Mouse (Mus musculus): ENCODE measurements at regions not wholly inside any gene's neighbourhood (a gene's known extent, or its start where the extent isn't known, plus 50 kb on each side); places are given as distances from the start of the nearest gene placed in this dataset.

DNA sequence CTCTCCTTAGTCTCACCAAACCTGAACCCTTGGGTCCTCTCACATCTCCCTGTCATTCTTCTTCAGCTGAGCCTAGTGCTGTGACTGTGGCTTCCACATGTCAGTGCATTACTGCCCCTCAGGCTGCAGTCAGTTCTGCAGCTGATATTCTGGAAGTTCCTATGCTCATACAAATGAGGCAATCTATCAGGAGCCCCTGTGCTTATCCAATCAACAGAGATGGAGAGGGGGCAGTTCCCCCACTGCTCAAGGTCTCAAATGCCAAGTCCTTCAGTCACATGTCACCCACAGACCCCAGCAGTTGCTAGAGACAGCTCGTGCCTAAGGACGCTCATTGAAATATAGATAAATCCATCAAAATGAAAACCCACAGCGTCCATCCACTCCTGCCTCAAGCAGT lies 254.5 kb downstream of the Qk start:
- Histone ChIP-seq H3K27ac (ENCODE audit: low read depth, low read length) (no peak overlapping the region), H3K9me3 (ENCODE audit: control insufficient read depth, low read length) (no peaks in the 10 kb centered on the region), H3K4me2 (ENCODE audit: low read depth) (no peak overlapping the region), H3K27me3 (ENCODE audit: control insufficient read depth, insufficient read depth, low read length) (no peaks in the 10 kb centered on the region), H3K36me3 (ENCODE audit: control insufficient read depth, insufficient read depth, low read length) (no peaks in the 10 kb centered on the region), H3K9ac (ENCODE audit: low read length) (no peak overlapping the region), H3K4me3 (ENCODE audit: low read depth, low read length) (no peak overlapping the region), H3K4me1 (ENCODE audit: control insufficient read depth, insufficient read depth, low read length) (no peaks in the 10 kb centered on the region)
- DNase-seq (ENCODE audit: low spot score) (no peak), ATAC-seq (ENCODE audit: insufficient read depth, low FRiP score, low TSS enrichment) (no peak)
- 67% methylated on average over 3 of the region's 3 CpGs for WGBS

GRCm38 (mm10) chr17:10062546-10063100 lies 257.0 kb downstream of the Qk start:
- no peaks in the 10 kb centered on the region for H3K4me1 ChIP-seq (ENCODE audit: control insufficient read depth, insufficient read depth, low read length)
- ATAC-seq (ENCODE audit: insufficient read depth, low FRiP score, low TSS enrichment) = no peak
- H3K4me3 ChIP-seq (ENCODE audit: low read depth, low read length) = no peak overlapping the region

GRCm38 (mm10) chr17:10057736-10058135 lies 261.9 kb downstream of the Qk start:
- WGBS = 75% methylated on average over 1 of the region's 1 CpGs
- no peak overlapping the region for H3K9ac ChIP-seq (ENCODE audit: low read length)
- no peak overlapping the region for H3K27ac ChIP-seq (ENCODE audit: low read depth, low read length)
- DNase-seq (ENCODE audit: low spot score) (no peak), ATAC-seq (ENCODE audit: insufficient read depth, low FRiP score, low TSS enrichment) (no peak)
- H3K9me3 ChIP-seq (ENCODE audit: control insufficient read depth, low read length) = no peaks in the 10 kb centered on the region
- no peaks in the 10 kb centered on the region for H3K4me1 ChIP-seq (ENCODE audit: control insufficient read depth, insufficient read depth, low read length)
- H3K4me2 ChIP-seq (ENCODE audit: low read depth) = no peak overlapping the region
- H3K4me3 ChIP-seq (ENCODE audit: low read depth, low read length) = no peak overlapping the region
- H3K36me3 ChIP-seq (ENCODE audit: control insufficient read depth, insufficient read depth, low read length) = no peaks in the 10 kb centered on the region
- no peaks in the 10 kb centered on the region for H3K27me3 ChIP-seq (ENCODE audit: control insufficient read depth, insufficient read depth, low read length)

More at GRCm38 (mm10) chr17:10062546-10063100, 257.0 kb downstream of the Qk start:
- no peaks in the 10 kb centered on the region for H3K27me3 ChIP-seq (ENCODE audit: control insufficient read depth, insufficient read depth, low read length)
- H3K9ac ChIP-seq (ENCODE audit: low read length) = no peak overlapping the region
- no peaks in the 10 kb centered on the region for H3K9me3 ChIP-seq (ENCODE audit: control insufficient read depth, low read length)
- H3K4me2 ChIP-seq (ENCODE audit: low read depth) = no peak overlapping the region
- no peak overlapping the region for H3K27ac ChIP-seq (ENCODE audit: low read depth, low read length)
- no peak for DNase-seq (ENCODE audit: low spot score)
- H3K36me3 ChIP-seq (ENCODE audit: control insufficient read depth, insufficient read depth, low read length) = no peaks in the 10 kb centered on the region
- WGBS = 85% methylated on average over 8 of the region's 8 CpGs

GRCm38 (mm10) chr17:10056096-10056495 lies 263.6 kb downstream of the Qk start:
- H3K36me3 ChIP-seq (ENCODE audit: control insufficient read depth, insufficient read depth, low read length) = no peaks in the 10 kb centered on the region
- ATAC-seq (ENCODE audit: insufficient read depth, low FRiP score, low TSS enrichment) = no peak

DNA sequence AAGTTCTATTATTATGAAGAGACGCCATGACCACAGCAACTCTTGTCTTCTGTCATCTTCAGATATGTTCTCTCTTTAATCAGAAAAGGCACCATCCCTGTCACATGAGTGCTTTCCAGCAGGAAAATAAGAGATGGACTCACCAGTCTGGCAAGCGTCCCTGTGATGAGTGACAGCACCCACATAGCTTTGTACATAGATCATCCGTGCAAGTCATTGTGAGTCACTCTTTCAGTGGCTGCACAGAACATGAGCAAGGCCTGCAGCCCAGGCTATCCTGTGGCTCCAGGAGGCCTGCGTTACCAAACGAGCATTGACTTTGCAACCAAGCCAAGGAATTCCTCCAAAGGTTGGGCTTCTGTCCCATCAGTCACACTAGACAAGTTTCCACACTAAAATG lies 265.3 kb downstream of the Qk start:
- Histone ChIP-seq H3K27me3 (ENCODE audit: control insufficient read depth, insufficient read depth, low read length) (no peaks in the 10 kb centered on the region), H3K4me3 (ENCODE audit: low read depth, low read length) (no peak overlapping the region), H3K9me3 (ENCODE audit: control insufficient read depth, low read length) (no peaks in the 10 kb centered on the region), H3K36me3 (ENCODE audit: control insufficient read depth, insufficient read depth, low read length) (no peaks in the 10 kb centered on the region), H3K4me1 (ENCODE audit: control insufficient read depth, insufficient read depth, low read length) (no peaks in the 10 kb centered on the region), H3K9ac (ENCODE audit: low read length) (no peak overlapping the region), H3K4me2 (ENCODE audit: low read depth) (no peak overlapping the region), H3K27ac (ENCODE audit: low read depth, low read length) (no peak overlapping the region)
- DNase-seq (ENCODE audit: low spot score) (no peak), ATAC-seq (ENCODE audit: insufficient read depth, low FRiP score, low TSS enrichment) (no peak)
- 91% methylated on average over 5 of the region's 5 CpGs for WGBS

More at GRCm38 (mm10) chr17:10056096-10056495, 263.6 kb downstream of the Qk start:
- H3K9ac ChIP-seq (ENCODE audit: low read length) = no peak overlapping the region
- H3K9me3 ChIP-seq (ENCODE audit: control insufficient read depth, low read length) = no peaks in the 10 kb centered on the region
- DNase-seq (ENCODE audit: low spot score) = no peak
- no peaks in the 10 kb centered on the region for H3K4me1 ChIP-seq (ENCODE audit: control insufficient read depth, insufficient read depth, low read length)
- no peak overlapping the region for H3K4me2 ChIP-seq (ENCODE audit: low read depth)
- H3K27ac ChIP-seq (ENCODE audit: low read depth, low read length) = no peak overlapping the region
- 96% methylated on average over 2 of the region's 2 CpGs for WGBS
- no peak overlapping the region for H3K4me3 ChIP-seq (ENCODE audit: low read depth, low read length)
- H3K27me3 ChIP-seq (ENCODE audit: control insufficient read depth, insufficient read depth, low read length) = no peaks in the 10 kb centered on the region

GRCm38 (mm10) chr17:10044336-10044735 lies 275.3 kb downstream of the Qk start:
- WGBS = 76% methylated on average over 5 of the region's 5 CpGs

DNA sequence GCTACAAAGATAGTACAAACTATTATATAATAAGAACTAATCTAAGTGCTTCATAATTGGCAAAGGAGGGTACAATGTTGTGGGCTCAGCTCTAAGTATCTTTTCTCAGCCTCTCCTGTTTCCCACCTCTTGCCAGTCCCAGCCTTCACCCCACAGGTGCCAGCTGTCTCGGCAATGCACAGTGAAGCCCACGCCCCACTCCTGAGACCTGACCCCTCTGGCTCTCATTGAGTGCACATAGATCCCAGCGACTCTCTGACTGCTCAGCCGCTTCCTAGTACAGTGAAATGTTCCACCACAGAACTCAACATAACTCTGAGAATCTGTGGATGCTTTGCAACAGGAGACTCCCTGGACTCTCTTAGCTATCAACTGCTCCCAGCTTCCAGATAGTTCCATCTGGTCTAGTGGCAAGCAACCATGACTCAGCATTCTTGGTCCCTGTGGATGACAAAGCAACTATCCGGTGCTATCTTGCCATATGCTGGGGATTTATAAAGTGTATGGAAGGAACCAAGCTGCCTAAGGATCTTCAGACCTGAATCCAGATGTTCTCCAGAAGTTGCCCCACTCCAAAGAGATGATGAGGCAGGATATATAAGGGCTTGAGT lies 277.5 kb downstream of the Qk start:
- Histone ChIP-seq H3K4me1 (ENCODE audit: control insufficient read depth, insufficient read depth, low read length) (no peaks in the 10 kb centered on the region), H3K27me3 (ENCODE audit: control insufficient read depth, insufficient read depth, low read length) (no peaks in the 10 kb centered on the region), H3K9me3 (ENCODE audit: control insufficient read depth, low read length) (no peaks in the 10 kb centered on the region), H3K4me2 (ENCODE audit: low read depth) (no peak overlapping the region), H3K9ac (ENCODE audit: low read length) (no peak overlapping the region), H3K27ac (ENCODE audit: low read depth, low read length) (no peak overlapping the region), H3K36me3 (ENCODE audit: control insufficient read depth, insufficient read depth, low read length) (no peaks in the 10 kb centered on the region), H3K4me3 (ENCODE audit: low read depth, low read length) (no peak overlapping the region)
- WGBS = 85% methylated on average over 5 of the region's 5 CpGs
- ATAC-seq (ENCODE audit: insufficient read depth, low FRiP score, low TSS enrichment) (no peak), DNase-seq (ENCODE audit: low spot score) (no peak)

More at GRCm38 (mm10) chr17:10044336-10044735, 275.3 kb downstream of the Qk start:
- Histone ChIP-seq H3K36me3 (ENCODE audit: control insufficient read depth, insufficient read depth, low read length) (no peaks in the 10 kb centered on the region), H3K4me3 (ENCODE audit: low read depth, low read length) (no peak overlapping the region), H3K27ac (ENCODE audit: low read depth, low read length) (no peak overlapping the region), H3K27me3 (ENCODE audit: control insufficient read depth, insufficient read depth, low read length) (no peaks in the 10 kb centered on the region), H3K9ac (ENCODE audit: low read length) (no peak overlapping the region), H3K4me1 (ENCODE audit: control insufficient read depth, insufficient read depth, low read length) (no peaks in the 10 kb centered on the region), H3K9me3 (ENCODE audit: control insufficient read depth, low read length) (no peaks in the 10 kb centered on the region), H3K4me2 (ENCODE audit: low read depth) (no peak overlapping the region)
- DNase-seq (ENCODE audit: low spot score) (no peak), ATAC-seq (ENCODE audit: insufficient read depth, low FRiP score, low TSS enrichment) (no peak)

DNA sequence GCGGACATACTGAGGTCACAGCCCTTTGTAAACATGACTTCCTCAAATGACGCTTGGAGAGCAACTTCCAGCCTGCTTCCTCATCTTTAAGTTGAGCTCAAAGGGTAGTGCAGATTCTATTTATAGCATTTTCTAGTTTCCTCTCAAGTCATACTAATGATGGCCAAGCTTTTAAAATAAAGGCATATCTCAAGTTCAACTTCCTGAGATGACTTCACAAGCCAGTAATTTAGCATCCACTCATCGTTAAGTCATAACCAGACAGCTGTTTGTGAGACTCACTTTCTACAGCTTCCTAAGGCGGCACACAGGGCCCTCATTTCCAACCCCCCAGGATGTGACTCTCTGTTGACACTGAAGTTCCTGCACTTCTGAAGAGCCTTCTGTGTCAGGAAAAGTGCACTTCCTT lies 278.7 kb downstream of the Qk start:
- Histone ChIP-seq H3K9me3 (ENCODE audit: control insufficient read depth, low read length) (no peaks in the 10 kb centered on the region), H3K4me1 (ENCODE audit: control insufficient read depth, insufficient read depth, low read length) (no peaks in the 10 kb centered on the region), H3K4me2 (ENCODE audit: low read depth) (no peak overlapping the region), H3K36me3 (ENCODE audit: control insufficient read depth, insufficient read depth, low read length) (no peaks in the 10 kb centered on the region), H3K4me3 (ENCODE audit: low read depth, low read length) (no peak overlapping the region), H3K27me3 (ENCODE audit: control insufficient read depth, insufficient read depth, low read length) (no peaks in the 10 kb centered on the region), H3K9ac (ENCODE audit: low read length) (no peak overlapping the region), H3K27ac (ENCODE audit: low read depth, low read length) (no peak overlapping the region)
- DNase-seq (ENCODE audit: low spot score) (no peak), ATAC-seq (ENCODE audit: insufficient read depth, low FRiP score, low TSS enrichment) (no peak)
- 84% methylated on average over 4 of the region's 4 CpGs for WGBS

DNA sequence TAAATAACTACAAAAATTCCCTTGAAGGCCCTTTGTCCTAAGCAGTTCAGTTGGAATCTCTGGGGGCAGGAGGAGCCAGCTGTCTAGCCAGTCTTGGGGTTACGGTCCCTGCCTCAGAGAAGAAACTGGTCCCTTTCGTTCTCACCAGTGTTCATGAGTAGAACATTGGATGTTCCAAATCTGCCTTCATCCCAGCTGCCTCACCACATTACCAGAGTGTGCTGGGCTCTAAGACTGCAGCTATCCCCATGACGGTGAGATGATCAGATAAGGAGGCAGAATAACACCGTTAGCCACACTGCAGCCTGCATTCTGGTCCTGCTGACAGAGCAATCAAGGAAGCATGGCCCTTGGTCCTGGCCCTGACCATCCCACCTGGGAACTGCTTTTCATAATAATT lies 279.3 kb downstream of the Qk start:
- H3K36me3 ChIP-seq (ENCODE audit: control insufficient read depth, insufficient read depth, low read length) = no peaks in the 10 kb centered on the region
- WGBS = 80% methylated on average over 4 of the region's 4 CpGs
- H3K9ac ChIP-seq (ENCODE audit: low read length) = no peak overlapping the region
- no peaks in the 10 kb centered on the region for H3K9me3 ChIP-seq (ENCODE audit: control insufficient read depth, low read length)
- no peak overlapping the region for H3K4me3 ChIP-seq (ENCODE audit: low read depth, low read length)
- no peaks in the 10 kb centered on the region for H3K4me1 ChIP-seq (ENCODE audit: control insufficient read depth, insufficient read depth, low read length)
- no peaks in the 10 kb centered on the region for H3K27me3 ChIP-seq (ENCODE audit: control insufficient read depth, insufficient read depth, low read length)
- no peak overlapping the region for H3K4me2 ChIP-seq (ENCODE audit: low read depth)
- ATAC-seq (ENCODE audit: insufficient read depth, low FRiP score, low TSS enrichment) (no peak), DNase-seq (ENCODE audit: low spot score) (no peak)
- no peak overlapping the region for H3K27ac ChIP-seq (ENCODE audit: low read depth, low read length)

Measured in neural tube, embryonic 11.5 days (tissue).